Mouse (Mus musculus) regulatory T cell (primary cell): ENCODE results near the gene Smg7.

ENCODE experiments used
- in situ Hi-C: fragments of 300-600 bp; cut with MboI, MseI; formaldehyde crosslinking; loops from one replicate; pipeline ENCODE4 v1.15.1; 2025; ENCODE audit warnings: high pct_unique_total_duplicates

Smg7 gene

GRCm38 (mm10) chr1:152841057-152841456, 61.4 kb downstream of the Smg7 start:
- in situ Hi-C loops = no loop called here

DNA sequence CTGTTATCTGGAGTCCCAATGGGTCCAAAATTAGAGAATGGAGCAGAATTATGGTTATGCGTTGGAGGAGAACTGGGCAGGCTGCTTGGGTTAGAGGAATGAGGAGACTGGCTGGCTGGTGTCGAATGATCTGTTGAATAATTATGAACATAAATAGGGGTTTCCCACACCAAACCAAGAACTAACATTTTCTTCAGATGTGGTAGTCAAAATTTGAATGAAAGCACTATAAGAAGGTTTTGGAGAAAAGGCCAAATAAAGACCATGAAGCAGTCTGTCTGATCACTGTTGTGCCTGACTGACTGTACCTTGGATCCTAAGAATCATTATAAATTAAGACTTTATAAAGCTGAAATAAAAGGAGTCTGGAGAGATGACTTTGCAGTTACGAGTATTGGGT, 62.1 kb downstream of the Smg7 start:
- in situ Hi-C loops = no loop called here

- in situ Hi-C loops = no loop called here
These were observed 63.6 kb downstream of the Smg7 start for GRCm38 (mm10) chr1:152838841-152839240.

DNA sequence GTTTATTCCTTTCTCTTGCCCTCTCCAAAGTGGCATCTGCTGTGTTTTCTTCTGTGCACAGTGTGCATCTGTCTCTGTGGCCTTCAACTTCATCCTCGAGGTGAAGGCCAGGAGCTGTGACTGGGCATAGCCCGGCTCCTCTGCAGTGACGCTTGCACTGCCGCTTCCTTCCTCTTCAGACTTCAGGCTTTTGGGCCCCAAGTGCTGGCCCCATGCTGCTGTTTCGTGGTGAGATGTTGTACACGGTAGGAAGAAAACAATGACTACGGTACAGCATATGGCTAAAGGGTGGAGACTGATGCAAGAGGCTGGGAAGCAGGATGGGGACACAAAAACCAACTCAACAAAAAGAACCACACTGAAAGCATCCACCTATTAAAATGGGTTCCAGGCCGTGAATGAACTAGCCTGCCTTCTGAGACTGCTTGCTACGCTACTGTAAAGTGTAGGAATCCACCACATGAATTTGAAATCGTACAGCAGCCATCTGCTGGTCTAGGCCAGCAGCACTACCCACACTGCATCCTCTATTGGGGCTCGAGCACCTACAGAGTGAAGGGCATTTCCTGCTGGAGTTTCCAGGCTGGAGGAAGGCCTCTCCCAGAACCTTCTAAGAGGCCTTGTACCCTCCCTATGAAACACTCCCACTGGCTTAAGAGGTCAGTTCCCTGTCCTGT, 64.3 kb downstream of the Smg7 start:
- in situ Hi-C loops = no loop called here

DNA sequence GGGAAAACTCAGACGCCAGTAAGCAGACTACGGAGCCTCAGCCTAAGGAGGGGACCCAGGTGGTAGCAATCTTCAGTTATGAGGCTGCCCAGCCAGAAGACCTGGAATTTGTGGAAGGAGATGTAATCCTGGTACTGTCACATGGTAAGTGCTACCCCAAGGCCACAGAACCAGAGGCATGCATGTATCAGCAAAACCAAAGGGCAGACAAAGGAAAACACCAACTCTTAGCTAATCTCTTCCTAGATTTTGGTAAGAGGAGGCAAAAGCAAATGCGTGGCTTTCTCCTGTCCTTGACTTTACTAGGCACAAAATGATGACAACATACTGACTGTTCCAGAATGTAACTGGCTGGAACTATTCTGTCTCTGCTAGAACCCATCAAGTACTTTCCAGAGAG, 67.4 kb downstream of the Smg7 start:
- in situ Hi-C loops = no loop called here

DNA sequence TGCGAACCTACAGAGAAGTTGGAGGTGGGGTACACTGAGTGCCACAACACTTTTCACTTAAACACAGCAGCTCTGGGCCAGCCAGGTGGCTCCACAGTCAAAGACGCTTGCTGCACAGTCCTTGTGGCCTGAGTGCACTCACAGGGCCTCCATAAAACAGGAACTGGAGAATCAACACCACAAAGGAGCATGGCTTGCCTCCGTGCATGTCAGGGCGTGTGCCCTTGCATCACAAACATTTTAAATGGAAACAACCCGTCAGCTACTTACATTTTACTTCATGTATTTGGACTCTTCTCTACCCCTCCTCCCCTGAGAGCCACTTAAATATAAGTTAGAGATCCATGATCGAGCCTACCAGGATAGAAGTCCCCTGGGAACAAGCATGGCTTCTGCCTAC, 70.1 kb downstream of the Smg7 start:
- in situ Hi-C loops = no loop called here

GRCm38 (mm10) chr1:152831619-152832018, 70.8 kb downstream of the Smg7 start:
- in situ Hi-C loops = no loop called here

DNA sequence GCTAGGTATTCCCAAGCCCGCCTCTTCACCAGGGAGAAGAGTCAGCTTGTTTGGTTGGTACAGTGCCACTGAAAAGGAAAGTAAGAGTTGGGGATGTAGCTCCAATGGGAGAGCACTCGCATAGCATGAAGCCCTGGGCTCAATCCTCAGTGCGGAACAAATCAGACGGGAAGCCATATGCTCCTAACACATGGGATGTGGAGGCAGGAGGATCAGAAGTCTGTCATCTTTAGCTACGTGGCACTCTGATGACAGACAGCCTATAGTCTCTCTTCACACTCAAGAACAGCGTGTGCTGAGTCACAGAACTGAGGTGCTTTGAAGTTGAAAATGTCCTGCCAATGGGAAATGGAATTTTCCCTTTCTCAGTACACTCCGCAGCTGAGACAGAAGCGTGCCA, 71.4 kb downstream of the Smg7 start:
- in situ Hi-C loops = no loop called here

DNA sequence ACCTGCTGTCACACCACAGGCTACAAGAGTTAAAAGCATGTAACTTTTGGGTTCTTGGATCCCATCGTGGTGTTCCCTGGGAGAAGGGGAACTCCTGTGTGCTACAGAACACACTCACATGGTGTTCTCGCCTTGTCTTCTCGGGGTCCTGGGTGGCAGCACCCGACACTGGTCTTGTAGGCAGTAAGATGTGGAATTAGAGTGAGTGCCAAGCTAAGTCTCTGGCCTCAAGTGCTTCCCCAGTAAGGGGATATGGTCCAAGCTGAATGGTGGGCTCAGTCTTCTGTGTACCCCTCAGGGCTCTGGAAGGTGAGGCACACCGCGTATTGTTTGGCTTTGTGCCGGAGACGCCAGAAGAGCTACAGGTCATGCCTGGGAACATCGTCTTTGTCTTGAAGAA, 72.4 kb downstream of the Smg7 start:
- in situ Hi-C loops = no loop called here

DNA sequence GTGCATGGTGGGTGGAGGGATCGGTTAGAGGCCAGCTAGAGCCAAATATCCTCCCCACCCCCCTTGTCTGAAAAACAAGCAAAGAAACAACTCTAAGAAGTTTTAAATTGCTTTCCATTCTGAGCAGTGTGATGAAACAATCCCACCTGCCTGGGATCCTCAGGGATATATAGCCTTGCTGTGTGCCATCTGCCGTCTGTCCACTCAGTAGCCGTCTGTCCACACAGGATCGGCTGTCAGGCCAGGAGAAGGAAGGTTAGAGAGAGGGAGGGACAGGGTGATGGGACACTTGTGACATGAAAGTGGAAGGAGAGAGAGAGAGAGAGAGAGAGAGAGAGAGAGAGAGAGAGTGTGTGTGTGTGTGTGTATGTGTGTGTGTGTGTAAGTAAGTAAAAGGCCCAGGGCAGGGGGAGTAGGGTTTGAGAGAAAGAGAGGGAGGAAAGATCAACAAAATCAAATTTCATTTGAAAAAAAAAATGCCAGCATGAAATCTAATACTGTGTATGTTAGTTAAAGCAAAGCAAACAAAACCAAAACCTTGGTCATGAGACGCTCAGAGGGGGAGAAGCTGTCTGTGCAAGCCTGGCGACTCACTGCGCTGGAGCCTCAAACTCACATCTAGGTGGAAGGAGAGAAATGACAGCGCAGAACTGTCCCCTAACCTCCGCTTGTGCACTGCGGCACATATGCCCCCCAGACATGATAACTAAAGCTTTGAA, 73.7 kb downstream of the Smg7 start:
- in situ Hi-C loops = no loop called here

DNA sequence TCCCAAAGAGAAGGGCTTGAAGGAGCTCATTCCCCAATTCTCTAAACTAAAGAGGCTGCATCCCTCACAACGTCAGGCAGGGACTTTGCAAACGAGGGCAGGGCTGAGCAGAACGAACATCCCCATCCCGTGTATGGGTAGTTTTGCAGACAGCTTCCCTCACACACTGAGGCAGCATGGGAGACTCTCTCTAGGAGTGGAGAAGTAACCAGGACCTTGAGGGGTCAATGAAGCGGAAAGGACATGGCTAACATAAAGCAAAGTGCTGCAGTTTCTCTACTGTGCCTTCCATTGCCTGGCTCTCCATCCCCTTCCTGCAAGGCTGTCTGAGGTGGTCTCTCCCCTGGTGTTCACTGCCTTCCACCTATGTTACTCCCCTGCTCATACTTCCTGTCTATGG, 74.3 kb downstream of the Smg7 start:
- in situ Hi-C loops = no loop called here

- in situ Hi-C loops = no loop called here
These were observed 76.0 kb downstream of the Smg7 start for GRCm38 (mm10) chr1:152826446-152826845.

- in situ Hi-C loops = no loop called here
These were observed 78.2 kb downstream of the Smg7 start for GRCm38 (mm10) chr1:152824206-152824605.

GRCm38 (mm10) chr1:152821746-152822145, 80.7 kb downstream of the Smg7 start:
- in situ Hi-C loops = no loop called here

- in situ Hi-C loops = no loop called here
These were observed 81.3 kb downstream of the Smg7 start for GRCm38 (mm10) chr1:152820911-152821695.

DNA sequence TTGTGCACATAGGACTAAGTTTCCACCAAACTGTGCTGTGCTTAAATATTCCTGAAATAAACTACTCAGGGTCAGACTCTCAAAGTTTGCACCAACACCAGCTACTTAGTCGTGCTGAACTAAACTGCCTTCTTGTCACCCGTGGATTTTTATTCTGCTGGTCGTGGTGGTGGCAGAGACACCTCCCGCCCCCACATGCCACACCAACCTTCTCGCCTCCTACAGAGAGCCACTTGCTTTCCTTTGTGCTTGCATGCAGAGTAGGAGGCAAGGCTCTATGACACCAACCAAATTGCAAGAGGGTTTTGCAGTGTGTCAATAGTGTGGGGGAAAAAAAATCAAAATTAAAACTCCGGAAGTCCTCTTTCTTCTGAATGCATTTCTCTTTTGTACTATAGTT, 82.9 kb downstream of the Smg7 start:
- in situ Hi-C loops = no loop called here

DNA sequence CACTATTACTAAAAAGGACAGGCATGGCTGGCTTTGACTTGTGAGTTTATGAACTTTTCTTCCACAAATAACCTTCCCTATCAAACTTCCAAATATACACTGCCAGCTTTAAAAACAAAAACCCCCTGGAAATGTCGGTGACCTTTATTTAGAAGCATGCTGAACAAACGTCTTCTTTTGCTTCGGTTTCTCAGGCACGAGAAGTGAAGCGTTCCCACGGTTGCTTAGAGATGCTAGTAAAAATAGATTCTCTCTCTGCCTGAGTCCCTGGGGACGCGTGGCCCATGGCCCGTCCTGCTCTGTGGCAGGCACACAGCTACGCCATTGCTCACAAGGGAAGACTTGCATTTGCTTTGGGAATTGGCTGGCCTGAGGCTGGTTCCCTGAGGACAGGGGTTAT, 84.7 kb downstream of the Smg7 start:
- in situ Hi-C loops = no loop called here

DNA sequence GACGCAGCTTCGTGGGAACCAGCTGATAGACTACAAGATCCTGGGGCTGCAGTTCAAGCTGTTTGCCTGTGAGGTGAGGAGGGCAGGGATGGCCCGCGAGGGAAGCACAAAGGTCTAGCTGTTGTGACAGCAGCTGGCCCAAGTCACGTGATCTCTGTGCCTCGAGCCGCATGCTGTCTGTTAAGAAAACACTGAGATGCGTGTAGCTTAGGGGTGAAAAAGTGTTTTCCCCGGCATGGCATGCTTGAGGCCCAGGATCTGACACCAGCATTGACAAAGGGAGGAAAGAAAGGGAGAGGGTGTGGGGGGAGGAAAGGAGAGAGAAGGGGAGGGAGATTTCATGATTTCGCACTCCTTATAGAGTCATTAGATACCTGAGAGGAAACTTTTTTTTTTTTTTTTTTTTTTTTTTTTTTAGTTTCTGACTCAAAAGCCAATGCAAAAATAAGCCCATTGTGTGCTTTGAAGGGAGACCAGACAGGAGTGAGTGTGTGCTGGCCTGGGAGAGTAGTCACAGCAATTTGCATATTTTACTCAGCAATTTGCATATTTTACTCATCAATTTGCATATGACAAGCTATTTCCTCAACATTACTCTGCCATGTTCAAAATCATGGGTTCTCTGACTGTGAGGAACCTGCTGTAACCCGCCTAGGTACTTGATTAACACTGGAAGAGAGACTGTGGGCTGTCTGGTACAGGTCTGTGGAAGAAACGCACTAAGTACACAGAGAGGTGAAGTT, 85.2 kb downstream of the Smg7 start:
- in situ Hi-C loops = no loop called here

GRCm38 (mm10) chr1:152815265-152815701, 87.2 kb downstream of the Smg7 start:
- in situ Hi-C loops = no loop called here

- in situ Hi-C loops = no loop called here
These were observed 91.7 kb downstream of the Smg7 start for GRCm38 (mm10) chr1:152810533-152811439.
